14 mouse cellular contexts compared by ENCODE assay signal in the genomic region with DNA sequence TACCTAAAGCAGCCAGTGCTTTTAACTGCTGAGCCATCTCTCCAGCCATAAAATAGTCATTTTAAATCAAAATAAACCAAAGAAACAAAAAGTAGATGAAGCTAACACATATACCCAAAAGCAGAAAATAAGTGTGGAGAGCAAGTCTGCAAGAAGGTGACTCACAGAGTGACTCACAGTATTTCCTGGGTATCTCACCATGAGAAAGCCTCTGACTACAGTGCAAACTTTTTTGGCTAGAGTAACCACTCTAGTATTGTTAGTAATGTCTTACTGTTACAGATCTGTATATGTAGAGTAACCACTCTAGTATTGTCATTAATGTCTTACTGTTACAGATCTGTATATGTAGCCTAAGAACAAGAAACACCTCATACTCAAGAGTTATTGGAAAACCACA.
"Had no signal": no experiment of that assay in that cellular context is flagged by ENCODE, and none has a peak within 500 bp of the region (broad histone marks: within the 10 kb centered on the region; RNA-seq: fewer than 3 reads in every experiment).

No protein-coding gene starts in this region.

- H3K4me1 ChIP-seq: kidney, embryonic 15.5 days; liver, embryonic 13.5 days; midbrain, embryonic 12.5 days; midbrain, embryonic 15.5 days had no signal

- H3K9me3 ChIP-seq: kidney, embryonic 15.5 days; liver, embryonic 13.5 days; midbrain, embryonic 12.5 days; midbrain, embryonic 15.5 days had no signal

- H3K27me3 ChIP-seq: kidney, embryonic 15.5 days; liver, embryonic 13.5 days; midbrain, embryonic 12.5 days; midbrain, embryonic 15.5 days had no signal

- H3K36me3 ChIP-seq: midbrain, embryonic 12.5 days had no signal

- DNase-seq: kidney, postnatal 10 days; kidney, postnatal 36 days; layer of hippocampus, postnatal 36 days; liver, embryonic 13.5 days; lung, adult 2 months; lung, postnatal 14 days; lung, postnatal 4 days; thymus, adult 18-20 months; thymus, postnatal 36 days had no signal

- H3K27ac ChIP-seq: kidney, embryonic 15.5 days; left cerebral cortex, adult 2 months; liver, embryonic 13.5 days; midbrain, embryonic 12.5 days; midbrain, embryonic 15.5 days had no signal

- H3K4me3 ChIP-seq: kidney, embryonic 15.5 days; left cerebral cortex, adult 2 months; liver, embryonic 13.5 days; midbrain, embryonic 12.5 days; midbrain, embryonic 15.5 days; myocyte had no signal
